Mouse (Mus musculus) neutrophil, adult 65 days (primary cell): ENCODE measurements around the gene Mbd5. TPM values are rescaled to one million over a fixed set of nuclear protein-coding genes. Genes with fewer than 3 reads are reported as not detected.

Source experiments
- total RNA-seq: library from RNA; stranded (reverse); gene quantifications from 2 replicates; pipeline ENCODE4 v1.2.4, GENCODE M21; 2023

The Mbd5 gene
- total RNA-seq = 47.7 and 70.4 TPM in 2 replicates

GRCm38 (mm10) chr2:48948841-48949584 lies at the start of gene Mbd5:
Gene Mbd5, plus strand, starts transcription at chr2:48949508.

GRCm38 (mm10) chr2:48950252-48950315 lies 776 bp downstream of the Mbd5 start, which contains the start of gene Orc4:
Gene Orc4, minus strand, starts transcription at chr2:48950277.

Other genes starting within 250 kb of the Mbd5 start
- 0.98 and 1.5 TPM in 2 replicates for gene Acvr2a, start 135.4 kb upstream of the Mbd5 start, total RNA-seq
- 32.9 and 35.5 TPM in 2 replicates for gene Orc4, start 769 bp downstream of the Mbd5 start, total RNA-seq